Mouse (Mus musculus): ENCODE measurements around the gene Sinhcaf. TPM values are rescaled to one million over a fixed set of nuclear protein-coding genes. Genes with fewer than 3 reads are reported as not detected.
"Not testable (repeated sequence)": the region's sequence is repeated elsewhere in the genome, so short reads cannot be mapped to it uniquely, and the experiment has no call there.

Gene Sinhcaf
- total and polyA plus RNA-seq, 2 experiments from 2014 or later, result 9.3 to 10.4 TPM

DNA sequence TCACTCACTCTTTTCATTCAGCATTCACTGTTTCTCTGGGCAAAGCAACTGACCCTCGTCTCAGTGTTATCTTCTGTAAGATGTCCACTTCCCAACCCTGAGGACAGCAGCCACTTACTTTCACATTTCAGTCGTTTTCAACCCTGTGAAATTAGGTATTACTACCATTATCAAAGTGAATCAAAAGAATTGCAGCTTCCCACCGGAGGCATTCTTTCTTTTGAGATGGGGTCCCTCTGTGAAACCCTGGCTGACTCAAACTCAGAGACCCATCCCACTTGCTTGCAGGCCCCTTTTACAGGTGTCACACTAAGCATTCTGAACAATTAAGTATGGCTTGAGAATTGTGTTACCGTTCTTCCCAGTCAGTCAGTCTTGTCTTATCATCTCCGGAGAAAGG is 4.4 kb downstream of the Sinhcaf start:
- no peaks in the 10 kb centered on the region for H3K27me3 ChIP-seq (ENCODE audit: insufficient read depth, low read length)
- no peak for ATAC-seq (ENCODE audit: low FRiP score)
- TF ChIP-seq CTCF (IDR thresholded peaks at IDR 0.05), result no peak
- no peak overlapping the region for H3K9ac ChIP-seq (replicated peaks; ENCODE audit: low read length, poor library complexity, severe bottlenecking)
- 0 out of 2 replicates have a peak, but pooled peaks cover 3% of the 10 kb centered on the region for H3K4me1 ChIP-seq (ENCODE audit: insufficient read depth, low read length)
- H3K36me3 ChIP-seq (ENCODE audit: insufficient read depth, low read length), result no peaks in the 10 kb centered on the region
- H3K4me3 ChIP-seq (ENCODE audit: low read depth, low read length), result no peak overlapping the region
- 49% methylated on average over 5 of the region's 5 CpGs for WGBS
- H3K27ac ChIP-seq (ENCODE audit: low read depth, low read length), result no peak overlapping the region
- no peaks in the 10 kb centered on the region for H3K9me3 ChIP-seq (ENCODE audit: low read length)
- H3K4me2 ChIP-seq (ENCODE audit: low read depth, low read length, poor library complexity, severe bottlenecking), result no peak overlapping the region
- no peak for DNase-seq (ENCODE audit: low spot score)

- peak; percentile 53; the same call in 1 of the 2 replicates for TF ChIP-seq CTCF (IDR thresholded peaks at IDR 0.05)
- H3K27me3 ChIP-seq (ENCODE audit: insufficient read depth, low read length); H3K27ac ChIP-seq (ENCODE audit: low read depth, low read length); H3K4me1 ChIP-seq (ENCODE audit: insufficient read depth, low read length); H3K9ac ChIP-seq (replicated peaks; ENCODE audit: low read length, poor library complexity, severe bottlenecking); DNase-seq (ENCODE audit: low spot score); H3K4me2 ChIP-seq (ENCODE audit: low read depth, low read length, poor library complexity, severe bottlenecking); H3K9me3 ChIP-seq (ENCODE audit: low read length); ATAC-seq (ENCODE audit: low FRiP score); H3K36me3 ChIP-seq (ENCODE audit: insufficient read depth, low read length); H3K4me3 ChIP-seq (ENCODE audit: low read depth, low read length): not testable (repeated sequence)
- WGBS, result 98% methylated on average over 2 of the region's 3 CpGs
Observed at GRCm38 (mm10) chr6:148940383-148940782, 5.9 kb downstream of the Sinhcaf start.

GRCm38 (mm10) chr6:148937693-148938092 is 8.6 kb downstream of the Sinhcaf start:
- H3K9ac ChIP-seq (replicated peaks; ENCODE audit: low read length, poor library complexity, severe bottlenecking), result no peak overlapping the region
- H3K4me3 ChIP-seq (ENCODE audit: low read depth, low read length), result no peak overlapping the region
- H3K9me3 ChIP-seq (ENCODE audit: low read length), result no peaks in the 10 kb centered on the region
- no peaks in the 10 kb centered on the region for H3K27me3 ChIP-seq (ENCODE audit: insufficient read depth, low read length)
- H3K4me2 ChIP-seq (ENCODE audit: low read depth, low read length, poor library complexity, severe bottlenecking), result no peak overlapping the region
- H3K4me1 ChIP-seq (ENCODE audit: insufficient read depth, low read length), result no peaks in the 10 kb centered on the region
- no peaks in the 10 kb centered on the region for H3K36me3 ChIP-seq (ENCODE audit: insufficient read depth, low read length)
- H3K27ac ChIP-seq (ENCODE audit: low read depth, low read length), result no peak overlapping the region
- DNase-seq (ENCODE audit: low spot score) (no peak), ATAC-seq (ENCODE audit: low FRiP score) (no peak)
- no peak for TF ChIP-seq CTCF (IDR thresholded peaks at IDR 0.05)
- 62% methylated on average over 1 of the region's 1 CpGs for WGBS

GRCm38 (mm10) chr6:148934961-148935590 is 11.2 kb downstream of the Sinhcaf start:
- no peak for ATAC-seq (ENCODE audit: low FRiP score)
- WGBS, result 72% methylated on average over 3 of the region's 3 CpGs
- no peak overlapping the region for H3K9ac ChIP-seq (replicated peaks; ENCODE audit: low read length, poor library complexity, severe bottlenecking)

GRCm38 (mm10) chr6:148931281-148931680 is 15.0 kb downstream of the Sinhcaf start:
- peak; percentile 10 for DNase-seq (ENCODE audit: low spot score)
- ATAC-seq (ENCODE audit: low FRiP score), result no peak
- Histone ChIP-seq H3K9me3 (ENCODE audit: low read length) (no peaks in the 10 kb centered on the region), H3K27ac (ENCODE audit: low read depth, low read length) (no peak overlapping the region), H3K36me3 (ENCODE audit: insufficient read depth, low read length) (no peaks in the 10 kb centered on the region), H3K27me3 (ENCODE audit: insufficient read depth, low read length) (no peaks in the 10 kb centered on the region), H3K4me1 (ENCODE audit: insufficient read depth, low read length) (no peaks in the 10 kb centered on the region), H3K4me3 (ENCODE audit: low read depth, low read length) (no peak overlapping the region), H3K9ac (replicated peaks; ENCODE audit: low read length, poor library complexity, severe bottlenecking) (no peak overlapping the region), H3K4me2 (ENCODE audit: low read depth, low read length, poor library complexity, severe bottlenecking) (no peak overlapping the region)
- 89% methylated on average over 6 of the region's 6 CpGs for WGBS
- peak; percentile 35 for TF ChIP-seq CTCF (IDR thresholded peaks at IDR 0.05)

More at GRCm38 (mm10) chr6:148934961-148935590, 11.2 kb downstream of the Sinhcaf start:
- H3K4me3 ChIP-seq (ENCODE audit: low read depth, low read length), result no peak overlapping the region
- H3K4me2 ChIP-seq (ENCODE audit: low read depth, low read length, poor library complexity, severe bottlenecking), result no peak overlapping the region
- H3K4me1 ChIP-seq (ENCODE audit: insufficient read depth, low read length), result no peaks in the 10 kb centered on the region
- H3K36me3 ChIP-seq (ENCODE audit: insufficient read depth, low read length), result no peaks in the 10 kb centered on the region
- H3K27ac ChIP-seq (ENCODE audit: low read depth, low read length), result no peak overlapping the region
- H3K9me3 ChIP-seq (ENCODE audit: low read length), result no peaks in the 10 kb centered on the region
- no peak for DNase-seq (ENCODE audit: low spot score)
- TF ChIP-seq CTCF (IDR thresholded peaks at IDR 0.05), result no peak
- H3K27me3 ChIP-seq (ENCODE audit: insufficient read depth, low read length), result no peaks in the 10 kb centered on the region

- TF ChIP-seq CTCF (IDR thresholded peaks at IDR 0.05), result no peak
- no peak for DNase-seq (ENCODE audit: low spot score)
- no peak overlapping the region for H3K4me3 ChIP-seq (ENCODE audit: low read depth, low read length)
Observed at GRCm38 (mm10) chr6:148918841-148919398, 27.3 kb downstream of the Sinhcaf start.

More at GRCm38 (mm10) chr6:148918841-148919398, 27.3 kb downstream of the Sinhcaf start:
- no peak overlapping the region for H3K9ac ChIP-seq (replicated peaks; ENCODE audit: low read length, poor library complexity, severe bottlenecking)
- H3K4me2 ChIP-seq (ENCODE audit: low read depth, low read length, poor library complexity, severe bottlenecking), result no peak overlapping the region
- no peaks in the 10 kb centered on the region for H3K36me3 ChIP-seq (ENCODE audit: insufficient read depth, low read length)
- no peaks in the 10 kb centered on the region for H3K4me1 ChIP-seq (ENCODE audit: insufficient read depth, low read length)
- H3K27ac ChIP-seq (ENCODE audit: low read depth, low read length), result no peak overlapping the region
- no peaks in the 10 kb centered on the region for H3K9me3 ChIP-seq (ENCODE audit: low read length)
- no peaks in the 10 kb centered on the region for H3K27me3 ChIP-seq (ENCODE audit: insufficient read depth, low read length)
- no peak for ATAC-seq (ENCODE audit: low FRiP score)
